Mouse (Mus musculus) midbrain, embryonic 13.5 days (tissue): ENCODE measurements around the gene Hus1b. TPM values are rescaled to one million over a fixed set of nuclear protein-coding genes. Genes with fewer than 3 reads are reported as not detected.
A peak's percentile ranks its signal among the peaks of the same experiment; 100 is the strongest.

Experiments used
- ATAC-seq: fragments of 200-750 bp; cut with Nextera tagmentation; 2 replicates; pipeline ENCODE4 v1.8.0; 2017; ENCODE audit warnings: mild to moderate bottlenecking, moderate TSS enrichment, moderate library complexity
- H3K27ac ChIP-seq: fragments of 300-500 bp; sonication (generic); 2 replicates; pipeline ENCODE4 v1.5.1; 2015; ENCODE audit warnings: inconsistent platforms, mild to moderate bottlenecking, moderate library complexity
- H3K27me3 ChIP-seq: fragments of 300-500 bp; sonication (generic); 2 replicates; pipeline ENCODE4 v1.6.1; 2015; ENCODE audit warnings: mild to moderate bottlenecking, inconsistent platforms
- H3K36me3 ChIP-seq: fragments of 300-500 bp; sonication (generic); 2 replicates; pipeline ENCODE4 v1.6.1; 2015; ENCODE audit warnings: mild to moderate bottlenecking, inconsistent platforms
- H3K4me1 ChIP-seq: fragments of 300-500 bp; sonication (generic); replicated peaks from 2 replicates; pipeline ENCODE4 v1.6.1; 2015; ENCODE audit warnings: inconsistent platforms
- H3K4me2 ChIP-seq: fragments of 300-500 bp; sonication (generic); replicated peaks from 2 replicates; pipeline ENCODE4 v1.6.1; 2015; ENCODE audit warnings: moderate library complexity, mild to moderate bottlenecking, inconsistent platforms
- H3K4me3 ChIP-seq: fragments of 300-500 bp; sonication (generic); replicated peaks from 2 replicates; pipeline ENCODE4 v1.5.1; 2015; ENCODE audit warnings: mild to moderate bottlenecking, inconsistent platforms
- H3K9ac ChIP-seq: fragments of 300-500 bp; sonication (generic); replicated peaks from 2 replicates; pipeline ENCODE4 v1.6.1; 2015; ENCODE audit warnings: mild to moderate bottlenecking, inconsistent platforms
- H3K9me3 ChIP-seq: fragments of 300-500 bp; sonication (generic); 2 replicates; pipeline ENCODE4 v1.6.1; 2016; ENCODE audit warnings: mild to moderate bottlenecking, inconsistent platforms
- WGBS: fragments of 180-500 bp; shearing (Covaris S2); methylation state at CpG from one replicate; pipeline ENCODE4 v1.1.7; 2015; 5-methylcytosine and 5-hydroxymethylcytosine counted together
- polyA plus RNA-seq: library from polyadenylated mRNA; unstranded; fragments of >200 nt; fragmentation: Nextera tagmentation; extraction: Ambion mirVana; gene quantifications from 2 replicates; pipeline ENCODE4 v1.2.1, GENCODE M21; 2015

The Hus1b gene
- not detected in 2 replicates for polyA plus RNA-seq

GRCm38 (mm10) chr13:30947540-30947939 is at the start of gene Hus1b:
Gene Hus1b (minus strand): TSS chr13:30947759.
- ATAC-seq, result no peak
- H3K36me3 ChIP-seq, result peaks cover 5% of the 10 kb centered on the region; the same call in 1 of the 2 replicates
- H3K4me1 ChIP-seq, result no peaks in the 10 kb centered on the region
- H3K4me2 ChIP-seq, result no peak within 1 kb of the TSS
- H3K4me3 ChIP-seq, result no peak within 1 kb of the TSS
- H3K27me3 ChIP-seq, result no peaks in the 10 kb centered on the region
- no peaks in the 10 kb centered on the region for H3K9me3 ChIP-seq
- 90% methylated on average over 11 of the region's 11 CpGs for WGBS
- no peak within 1 kb of the TSS for H3K9ac ChIP-seq
- H3K27ac ChIP-seq, result no peak within 1 kb of the TSS

GRCm38 (mm10) chr13:30994249-30994858 is 46.8 kb upstream of the Hus1b start:
- H3K9me3 ChIP-seq, result no peaks in the 10 kb centered on the region
- H3K27me3 ChIP-seq, result no peaks in the 10 kb centered on the region
- no peaks in the 10 kb centered on the region for H3K36me3 ChIP-seq
- no peak for ATAC-seq
- no peak overlapping the region for H3K27ac ChIP-seq
- no peak overlapping the region for H3K4me3 ChIP-seq
- H3K9ac ChIP-seq, result no peak overlapping the region
- H3K4me2 ChIP-seq, result no peak overlapping the region
- H3K4me1 ChIP-seq, result no peaks in the 10 kb centered on the region
- 82% methylated on average over 6 of the region's 6 CpGs for WGBS

- Histone ChIP-seq H3K4me2 (no peak overlapping the region), H3K27me3 (no peaks in the 10 kb centered on the region), H3K4me3 (no peak overlapping the region), H3K9me3 (no peaks in the 10 kb centered on the region), H3K27ac (no peak overlapping the region), H3K4me1 (no peaks in the 10 kb centered on the region), H3K9ac (no peak overlapping the region), H3K36me3 (no peaks in the 10 kb centered on the region)
- WGBS, result 30% methylated on average over 3 of the region's 3 CpGs
- peak; percentile 71; the same call in 1 of the 2 replicates for ATAC-seq
These were observed 46.3 kb upstream of the Hus1b start for GRCm38 (mm10) chr13:30993819-30994218.

GRCm38 (mm10) chr13:30990233-30990632 is 42.7 kb upstream of the Hus1b start:
- peaks cover 12% of the 10 kb centered on the region for H3K27me3 ChIP-seq
- no peak overlapping the region for H3K4me2 ChIP-seq

GRCm38 (mm10) chr13:30989710-30990109 is 42.2 kb upstream of the Hus1b start:
- Histone ChIP-seq H3K36me3 (no peaks in the 10 kb centered on the region), H3K27ac (no peak overlapping the region), H3K4me2 (no peak overlapping the region), H3K9ac (no peak overlapping the region), H3K4me1 (peaks cover 13% of the 10 kb centered on the region), H3K4me3 (no peak overlapping the region), H3K9me3 (no peaks in the 10 kb centered on the region), H3K27me3 (peaks cover 14% of the 10 kb centered on the region)
- ATAC-seq, result no peak
- 93% methylated on average over 10 of the region's 10 CpGs for WGBS

More at GRCm38 (mm10) chr13:30990233-30990632, 42.7 kb upstream of the Hus1b start:
- Histone ChIP-seq H3K36me3 (no peaks in the 10 kb centered on the region), H3K27ac (no peak overlapping the region), H3K4me1 (peaks cover 11% of the 10 kb centered on the region), H3K9ac (no peak overlapping the region), H3K9me3 (no peaks in the 10 kb centered on the region), H3K4me3 (no peak overlapping the region)
- WGBS, result 91% methylated on average over 9 of the region's 9 CpGs
- no peak for ATAC-seq

- Histone ChIP-seq H3K4me2 (no peak overlapping the region), H3K4me3 (no peak overlapping the region), H3K9ac (no peak overlapping the region), H3K27me3 (peaks cover 15% of the 10 kb centered on the region), H3K9me3 (no peaks in the 10 kb centered on the region), H3K4me1 (peaks cover 13% of the 10 kb centered on the region), H3K27ac (no peak overlapping the region), H3K36me3 (no peaks in the 10 kb centered on the region)
- no peak for ATAC-seq
- 87% methylated on average over 2 of the region's 2 CpGs for WGBS
These were observed 40.1 kb upstream of the Hus1b start for GRCm38 (mm10) chr13:30987686-30988085.

- Histone ChIP-seq H3K4me1 (peaks cover 13% of the 10 kb centered on the region), H3K9ac (no peak overlapping the region), H3K4me3 (no peak overlapping the region), H3K27me3 (peaks cover 15% of the 10 kb centered on the region), H3K27ac (no peak overlapping the region), H3K36me3 (no peaks in the 10 kb centered on the region), H3K4me2 (no peak overlapping the region), H3K9me3 (no peaks in the 10 kb centered on the region)
- WGBS, result 66% methylated on average over 10 of the region's 10 CpGs
- ATAC-seq, result no peak
These were observed 39.4 kb upstream of the Hus1b start for GRCm38 (mm10) chr13:30986934-30987455.

- 16% methylated on average over 27 of the region's 27 CpGs for WGBS
- Histone ChIP-seq H3K9ac (peak overlapping the region; percentile 53), H3K4me1 (peaks cover 13% of the 10 kb centered on the region), H3K27me3 (peaks cover 15% of the 10 kb centered on the region), H3K4me3 (peak overlapping the region; percentile 33), H3K9me3 (no peaks in the 10 kb centered on the region), H3K27ac (no peak overlapping the region), H3K36me3 (no peaks in the 10 kb centered on the region), H3K4me2 (peak overlapping the region; percentile 60)
- ATAC-seq, result peak; percentile 90
These were observed 38.3 kb upstream of the Hus1b start for GRCm38 (mm10) chr13:30985598-30986466.

GRCm38 (mm10) chr13:30985275-30985597 is 37.7 kb upstream of the Hus1b start:
- no peak for ATAC-seq
- WGBS, result 23% methylated on average over 13 of the region's 13 CpGs
- H3K4me1 ChIP-seq, result peaks cover 13% of the 10 kb centered on the region
- H3K27me3 ChIP-seq, result peaks cover 15% of the 10 kb centered on the region
- H3K9me3 ChIP-seq, result no peaks in the 10 kb centered on the region
- H3K4me2 ChIP-seq, result peak overlapping the region; percentile 60
- H3K9ac ChIP-seq, result peak overlapping the region; percentile 53
- H3K4me3 ChIP-seq, result peak overlapping the region; percentile 33
- no peak overlapping the region for H3K27ac ChIP-seq
- H3K36me3 ChIP-seq, result no peaks in the 10 kb centered on the region

- no peaks in the 10 kb centered on the region for H3K36me3 ChIP-seq
- peaks cover 10% of the 10 kb centered on the region for H3K27me3 ChIP-seq
- no peak overlapping the region for H3K4me3 ChIP-seq
- WGBS, result 62% methylated on average over 1 of the region's 1 CpGs
- no peaks in the 10 kb centered on the region for H3K9me3 ChIP-seq
- ATAC-seq, result no peak
- H3K4me1 ChIP-seq, result peaks cover 13% of the 10 kb centered on the region
- H3K9ac ChIP-seq, result no peak overlapping the region
- no peak overlapping the region for H3K4me2 ChIP-seq
- H3K27ac ChIP-seq, result no peak overlapping the region
These were observed 34.1 kb upstream of the Hus1b start for GRCm38 (mm10) chr13:30981666-30982065.

GRCm38 (mm10) chr13:30978224-30978623 is 30.7 kb upstream of the Hus1b start:
- Histone ChIP-seq H3K27ac (no peak overlapping the region), H3K4me1 (peaks cover 5% of the 10 kb centered on the region), H3K4me2 (no peak overlapping the region), H3K4me3 (no peak overlapping the region), H3K27me3 (no peaks in the 10 kb centered on the region), H3K9ac (no peak overlapping the region), H3K36me3 (no peaks in the 10 kb centered on the region), H3K9me3 (no peaks in the 10 kb centered on the region)
- WGBS, result 66% methylated on average over 4 of the region's 4 CpGs
- no peak for ATAC-seq

- Histone ChIP-seq H3K4me3 (no peak overlapping the region), H3K4me2 (no peak overlapping the region), H3K9me3 (no peaks in the 10 kb centered on the region), H3K9ac (no peak overlapping the region), H3K4me1 (peaks cover 14% of the 10 kb centered on the region), H3K36me3 (no peaks in the 10 kb centered on the region), H3K27me3 (no peaks in the 10 kb centered on the region), H3K27ac (no peak overlapping the region)
- ATAC-seq, result no peak
- WGBS, result 69% methylated on average over 8 of the region's 8 CpGs
These were observed 29.1 kb upstream of the Hus1b start for GRCm38 (mm10) chr13:30976536-30977084.
